Mouse (Mus musculus) liver, adult 10 weeks (tissue): Measurements from ENCODE around the gene Olfr1248. TPM values are rescaled to one million over a fixed set of nuclear protein-coding genes. Genes with fewer than 3 reads are reported as not detected.

ENCODE experiments used
- polyA plus RNA-seq: library from polyadenylated mRNA; stranded (reverse); fragments of 350-450 nt; fragmentation: Illumina TruSeq; extraction: RNeasy Lipid Tissue Mini Kit (QIAGEN cat#74804); gene quantifications from one replicate; pipeline ENCODE4 v1.2.3, GENCODE M21; 2014; ENCODE audit warnings: low read depth, low replicate concordance

The Olfr1248 gene
- not detected for polyA plus RNA-seq

DNA sequence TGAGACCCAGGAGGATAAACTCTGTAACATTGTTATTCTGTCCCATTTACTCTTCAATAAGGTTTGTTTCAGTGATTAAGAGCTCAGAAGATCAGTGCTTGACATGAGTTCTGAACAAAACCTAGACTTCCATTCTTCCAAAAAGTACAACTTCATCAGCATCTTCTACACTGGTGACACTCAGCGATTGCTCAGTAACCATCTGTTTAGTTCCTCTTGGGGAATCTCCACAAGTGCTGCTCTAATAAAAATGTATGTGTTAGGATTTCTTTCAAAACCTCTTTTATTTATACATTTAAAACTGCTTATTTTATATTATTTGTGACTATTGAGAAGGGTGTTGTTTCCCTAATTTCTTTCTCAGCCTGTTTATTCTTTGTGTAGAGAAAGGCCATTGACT is at the start of gene Olfr1248:
TSS of gene Olfr1248 (minus strand) at position 101 of the 400 bp plus-strand sequence.

DNA sequence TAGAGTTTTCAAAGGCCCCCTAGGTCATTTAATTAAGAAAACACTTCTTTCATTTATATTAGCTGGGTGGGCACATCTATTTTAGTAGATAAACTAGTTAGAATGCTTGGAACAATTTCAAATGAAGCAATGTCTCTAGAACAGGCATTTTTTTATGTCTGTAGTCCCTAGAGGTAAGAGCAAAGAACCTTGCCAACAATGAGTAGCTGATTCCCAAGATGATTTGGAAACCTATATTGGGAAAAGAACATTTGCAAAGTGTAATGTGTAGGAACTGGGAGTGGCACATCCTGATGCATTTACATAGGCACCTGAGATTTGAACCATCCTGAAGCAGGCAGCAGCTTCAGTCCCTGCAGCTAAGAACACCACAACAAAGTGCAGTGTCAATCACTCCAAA is 43.3 kb upstream of the Olfr1248 start, which contains the start of gene Olfr1250:
TSS of gene Olfr1250 (minus strand) at position 101 of the 400 bp plus-strand sequence.

DNA sequence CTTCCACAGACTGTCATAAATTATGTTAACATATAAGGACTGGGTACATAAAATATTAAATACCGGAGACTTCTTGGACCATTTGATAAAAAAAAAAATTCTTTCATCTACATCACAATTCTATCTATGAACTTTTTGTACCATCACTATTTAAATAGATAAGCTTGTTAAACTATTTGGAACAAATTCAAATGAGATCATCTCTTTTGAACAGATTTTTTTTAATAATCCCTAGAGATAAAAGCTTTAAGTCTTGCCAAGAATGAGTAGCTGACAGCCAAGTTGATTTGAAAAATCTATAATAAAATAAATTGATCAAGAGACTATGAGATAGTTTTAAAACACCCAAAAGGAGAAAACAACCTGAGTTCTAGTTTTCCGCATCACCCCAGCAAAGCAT is 16.8 kb upstream of the Olfr1248 start, which contains the start of gene Olfr1249:
TSS of gene Olfr1249 (minus strand) at position 101 of the 400 bp plus-strand sequence.

DNA sequence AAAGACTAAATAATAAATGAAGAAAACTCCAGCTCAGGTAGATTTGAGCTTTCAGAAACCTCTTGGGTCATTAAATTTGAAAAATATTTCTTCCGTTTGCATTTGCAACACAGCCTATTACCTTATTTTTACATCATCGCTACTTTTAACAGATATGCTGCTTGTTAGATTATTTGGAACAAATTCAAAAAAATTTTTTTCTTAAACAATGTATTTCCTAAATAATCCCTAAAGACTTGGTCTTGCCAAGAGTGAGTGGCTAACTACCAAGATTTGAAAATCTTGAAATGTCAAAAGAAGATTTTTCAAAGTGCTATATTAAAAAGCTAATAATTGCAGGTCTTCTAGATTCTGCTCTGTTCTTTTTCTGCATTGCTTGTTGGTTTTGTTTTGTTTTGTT is 4.0 kb downstream of the Olfr1248 start, which contains the start of gene Olfr1247:
TSS of gene Olfr1247 (minus strand) at position 101 of the 400 bp plus-strand sequence.

DNA sequence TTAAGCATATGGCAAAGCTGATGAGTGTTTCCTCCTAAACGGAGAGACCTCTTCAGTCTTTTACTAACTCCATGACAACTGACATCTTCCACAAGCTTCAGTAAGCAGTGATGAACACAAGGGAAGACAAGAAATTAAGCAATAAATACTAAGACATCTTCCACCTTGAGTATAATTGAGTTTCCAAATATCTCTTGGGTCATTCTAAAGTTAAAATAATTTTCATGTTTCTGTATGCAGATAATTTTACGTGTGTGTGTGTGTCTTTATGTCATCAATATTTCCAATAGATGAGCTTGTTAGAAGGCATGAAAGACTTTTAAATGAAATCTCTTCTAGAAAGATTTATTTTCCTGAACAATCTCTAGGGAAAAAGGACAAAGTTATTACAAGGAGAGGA is 25.0 kb downstream of the Olfr1248 start, which contains the start of gene Olfr1246:
TSS of gene Olfr1246 (minus strand) at position 101 of the 400 bp plus-strand sequence.

DNA sequence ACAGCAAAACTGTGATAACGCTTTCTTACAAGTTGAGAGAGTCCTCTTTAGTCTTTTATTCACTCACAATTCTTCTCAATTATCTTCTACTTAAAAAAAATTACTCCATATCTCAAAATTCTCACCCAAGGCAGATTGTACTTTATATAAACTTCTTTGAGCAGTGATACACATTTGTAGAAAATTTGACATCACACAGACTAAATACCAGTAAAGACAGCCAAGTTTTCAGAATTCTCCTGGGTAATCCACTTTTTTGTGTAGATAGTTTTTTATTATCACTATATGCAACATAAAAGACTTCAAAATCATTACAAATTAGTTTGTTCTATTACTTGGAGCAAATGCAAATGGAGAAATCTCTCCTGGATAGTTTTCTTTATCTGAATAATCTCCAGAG is 39.7 kb downstream of the Olfr1248 start, which contains the start of gene Olfr1245:
TSS of gene Olfr1245 (minus strand) at position 101 of the 400 bp plus-strand sequence.

Other genes starting within 250 kb of the Olfr1248 start
- not detected for gene Olfr1238, start 208.6 kb downstream of the Olfr1248 start, polyA plus RNA-seq
- gene Olfr1239, start 197.8 kb downstream of the Olfr1248 start, polyA plus RNA-seq, result not detected
- gene Olfr1240, start 175.2 kb downstream of the Olfr1248 start, polyA plus RNA-seq, result not detected
- gene Olfr1241, start 131.1 kb downstream of the Olfr1248 start, polyA plus RNA-seq, result not detected
- gene Olfr1242, start 119.9 kb downstream of the Olfr1248 start, polyA plus RNA-seq, result not detected
- gene Olfr1243, start 86.8 kb downstream of the Olfr1248 start, polyA plus RNA-seq, result not detected
- gene Olfr1245, start 39.8 kb downstream of the Olfr1248 start, polyA plus RNA-seq, result not detected
- not detected for gene Olfr1246, start 25.1 kb downstream of the Olfr1248 start, polyA plus RNA-seq
- not detected for gene Olfr1247, start 4.1 kb downstream of the Olfr1248 start, polyA plus RNA-seq
- gene Olfr1249, start 16.7 kb upstream of the Olfr1248 start, polyA plus RNA-seq, result not detected
- gene Olfr1250, start 43.2 kb upstream of the Olfr1248 start, polyA plus RNA-seq, result not detected
- gene Olfr1251, start 53.7 kb upstream of the Olfr1248 start, polyA plus RNA-seq, result not detected
- not detected for gene Olfr1252, start 106.8 kb upstream of the Olfr1248 start, polyA plus RNA-seq
- gene Olfr1253, start 138.8 kb upstream of the Olfr1248 start, polyA plus RNA-seq, result not detected
- not detected for gene Olfr1254, start 175.4 kb upstream of the Olfr1248 start, polyA plus RNA-seq
- not detected for gene Olfr1255, start 193.8 kb upstream of the Olfr1248 start, polyA plus RNA-seq
- gene Olfr1256, start 223.3 kb upstream of the Olfr1248 start, polyA plus RNA-seq, result not detected
- gene Olfr48, start 230.0 kb upstream of the Olfr1248 start, polyA plus RNA-seq, result not detected